Mouse (Mus musculus): Measurements from ENCODE around the gene Pbx1.

DNA sequence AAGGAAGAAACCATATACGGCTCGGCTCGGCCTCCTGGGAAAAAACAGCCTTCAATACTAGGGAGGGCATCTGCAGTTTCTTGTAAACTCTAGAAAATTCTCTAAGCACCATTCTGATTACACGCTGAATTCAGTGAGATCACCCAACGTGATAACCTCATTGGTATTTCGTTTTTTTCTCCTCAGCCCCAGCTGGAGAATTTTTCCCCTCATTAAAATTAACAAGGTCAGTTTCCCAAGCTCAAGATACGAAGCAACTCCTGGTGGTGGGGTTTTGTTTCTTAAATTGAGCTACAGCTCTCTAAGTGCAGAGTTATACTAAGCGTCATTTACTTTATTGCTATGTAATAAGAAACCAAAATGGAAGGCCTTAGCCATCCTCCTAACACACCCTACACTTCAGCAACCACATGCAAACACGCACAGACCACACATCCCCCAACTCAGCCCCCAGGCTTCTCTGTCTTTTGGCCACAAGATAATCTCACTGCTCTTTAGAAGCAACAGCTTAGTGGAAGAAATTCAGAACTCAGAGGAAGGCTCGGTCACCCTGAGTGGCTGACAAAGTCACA is 76.0 kb downstream of the Pbx1 start:
- TF ChIP-seq GATA1 (IDR thresholded peaks at IDR 0.05; ENCODE audit: low read length) (no peak), TAL1 (IDR thresholded peaks at IDR 0.05; ENCODE audit: low read length) (no peak)
